Mouse (Mus musculus): Measurements from ENCODE around the gene Dpp7. TPM values are rescaled to one million over a fixed set of nuclear protein-coding genes. Genes with fewer than 3 reads are reported as not detected.
A peak's percentile ranks its signal among the peaks of the same experiment; 100 is the strongest.

Dpp7 gene
- polyA plus RNA-seq, 1 experiment from 2014 or later: 58.3 TPM

GRCm38 (mm10) chr2:25348162-25348561 is 8.0 kb downstream of the Dpp7 start:
- ATAC-seq: no peak
- POLR2A ChIA-PET: interaction anchor here (0.6 kb wide), 1 partner anchor 156 kb away, joined by 3 read pairs; no protein-coding TSS in a partner anchor
- in situ Hi-C loops (cut with MboI; ENCODE audit: low pct_unique_long_range_greater_than_20kb): no loop called here
- no peak for DNase-seq (ENCODE audit: low read depth, low spot score)
- no peak for TF ChIP-seq CTCF (IDR thresholded peaks at IDR 0.05)
- CTCF ChIA-PET: no interaction called here
- H3K27me3 ChIP-seq: no peaks in the 10 kb centered on the region

GRCm38 (mm10) chr2:25338303-25338702 is 17.9 kb downstream of the Dpp7 start:
- DNase-seq (ENCODE audit: low read depth, low spot score): no peak
- H3K27me3 ChIP-seq: no peaks in the 10 kb centered on the region
- ChIA-PET POLR2A (no interaction called here), CTCF (no interaction called here)
- TF ChIP-seq CTCF (IDR thresholded peaks at IDR 0.05): no peak
- ATAC-seq: no peak
- in situ Hi-C loops (cut with MboI; ENCODE audit: low pct_unique_long_range_greater_than_20kb): no loop called here

- DNase-seq (ENCODE audit: low read depth, low spot score) (no peak), ATAC-seq (no peak)
- in situ Hi-C loops (cut with MboI; ENCODE audit: low pct_unique_long_range_greater_than_20kb): loop anchor here (5.0 kb wide), 1 partner anchor 56 kb away; no protein-coding TSS in a partner anchor
- no peak for TF ChIP-seq CTCF (IDR thresholded peaks at IDR 0.05)
- ChIA-PET CTCF (no interaction called here), POLR2A (no interaction called here)
- no peaks in the 10 kb centered on the region for H3K27me3 ChIP-seq
Observed at GRCm38 (mm10) chr2:25333569-25333968, 22.6 kb downstream of the Dpp7 start.

- in situ Hi-C loops (cut with MboI; ENCODE audit: low pct_unique_long_range_greater_than_20kb): loop anchor here (5.0 kb wide), 1 partner anchor 55 kb away; no protein-coding TSS in a partner anchor
- CTCF ChIA-PET: no interaction called here
Observed at GRCm38 (mm10) chr2:25332286-25333160, 23.6 kb downstream of the Dpp7 start, which contains the start of gene Man1b1. Gene Man1b1, plus strand, starts transcription at chr2:25332338.

GRCm38 (mm10) chr2:25331470-25331869 is 24.7 kb downstream of the Dpp7 start:
- ChIA-PET POLR2A (no interaction called here), CTCF (no interaction called here)
- ATAC-seq (no peak), DNase-seq (ENCODE audit: low read depth, low spot score) (no peak)
- H3K27me3 ChIP-seq: no peaks in the 10 kb centered on the region
- TF ChIP-seq CTCF (IDR thresholded peaks at IDR 0.05): no peak
- in situ Hi-C loops (cut with MboI; ENCODE audit: low pct_unique_long_range_greater_than_20kb): loop anchor here (5.0 kb wide), 1 partner anchor 54 kb away; no protein-coding TSS in a partner anchor

More at GRCm38 (mm10) chr2:25332286-25333160, 23.6 kb downstream of the Dpp7 start, which contains the start of gene Man1b1:
- ATAC-seq: peak; percentile 69
- POLR2A ChIA-PET: interaction anchor here (1.2 kb wide), 1 partner anchor 17 kb away, joined by 4 read pairs; no protein-coding TSS in a partner anchor
- peak; percentile 94 for DNase-seq (ENCODE audit: low read depth, low spot score)
- no peaks in the 10 kb centered on the region for H3K27me3 ChIP-seq
- TF ChIP-seq CTCF (IDR thresholded peaks at IDR 0.05): no peak

GRCm38 (mm10) chr2:25328440-25328839 is 27.7 kb downstream of the Dpp7 start:
- ChIA-PET CTCF (interaction anchor here (0.8 to 3.5 kb wide), 5 partner anchors 20 to 65 kb away, joined by 3 to 10 read pairs (median 4); no protein-coding TSS in a partner anchor), POLR2A (interaction anchor here (1.1 kb wide), 1 partner anchor 48 kb away, joined by 3 read pairs; no protein-coding TSS in a partner anchor)
- peaks cover 19% of the 10 kb centered on the region for H3K27me3 ChIP-seq
- DNase-seq (ENCODE audit: low read depth, low spot score) (no peak), ATAC-seq (no peak)
- TF ChIP-seq CTCF (IDR thresholded peaks at IDR 0.05): peak; percentile 71
- in situ Hi-C loops (cut with MboI; ENCODE audit: low pct_unique_long_range_greater_than_20kb): no loop called here

GRCm38 (mm10) chr2:25326036-25326435 is 30.1 kb downstream of the Dpp7 start:
- CTCF ChIA-PET: no interaction called here
- ATAC-seq: no peak
- no peak for TF ChIP-seq CTCF (IDR thresholded peaks at IDR 0.05)
- no peak for DNase-seq (ENCODE audit: low read depth, low spot score)
- POLR2A ChIA-PET: no interaction called here
- H3K27me3 ChIP-seq: peaks cover 28% of the 10 kb centered on the region
- in situ Hi-C loops (cut with MboI; ENCODE audit: low pct_unique_long_range_greater_than_20kb): no loop called here

GRCm38 (mm10) chr2:25320084-25320483 is 36.1 kb downstream of the Dpp7 start:
- in situ Hi-C loops (cut with MboI; ENCODE audit: low pct_unique_long_range_greater_than_20kb): no loop called here
- no peak for DNase-seq (ENCODE audit: low read depth, low spot score)
- no peak for ATAC-seq
- ChIA-PET POLR2A (interaction anchor here (0.7 kb wide), 1 partner anchor 116 kb away, joined by 3 read pairs; no protein-coding TSS in a partner anchor), CTCF (no interaction called here)
- peaks cover 56% of the 10 kb centered on the region for H3K27me3 ChIP-seq
- TF ChIP-seq CTCF (IDR thresholded peaks at IDR 0.05): no peak

- in situ Hi-C loops (cut with MboI; ENCODE audit: low pct_unique_long_range_greater_than_20kb): no loop called here
- no peak for TF ChIP-seq CTCF (IDR thresholded peaks at IDR 0.05)
- peaks cover 53% of the 10 kb centered on the region for H3K27me3 ChIP-seq
- no peak for DNase-seq (ENCODE audit: low read depth, low spot score)
- no peak for ATAC-seq
- ChIA-PET CTCF (no interaction called here), POLR2A (interaction anchor here (0.7 kb wide), 1 partner anchor 115 kb away, joined by 3 read pairs; no protein-coding TSS in a partner anchor)
Observed at GRCm38 (mm10) chr2:25318971-25319773, 37.0 kb downstream of the Dpp7 start, which contains the start of gene Grin1. Gene Grin1, minus strand, starts transcription at chr2:25319187.
